Mouse (Mus musculus): ENCODE data around the gene Poldip2. TPM values are rescaled to one million over a fixed set of nuclear protein-coding genes. Genes with fewer than 3 reads are reported as not detected.
"Not testable (repeated sequence)": the region's sequence is repeated elsewhere in the genome, so short reads cannot be mapped to it uniquely, and the experiment has no call there.

Gene Poldip2
- polyA plus RNA-seq, 1 experiment: 1.2 TPM

DNA sequence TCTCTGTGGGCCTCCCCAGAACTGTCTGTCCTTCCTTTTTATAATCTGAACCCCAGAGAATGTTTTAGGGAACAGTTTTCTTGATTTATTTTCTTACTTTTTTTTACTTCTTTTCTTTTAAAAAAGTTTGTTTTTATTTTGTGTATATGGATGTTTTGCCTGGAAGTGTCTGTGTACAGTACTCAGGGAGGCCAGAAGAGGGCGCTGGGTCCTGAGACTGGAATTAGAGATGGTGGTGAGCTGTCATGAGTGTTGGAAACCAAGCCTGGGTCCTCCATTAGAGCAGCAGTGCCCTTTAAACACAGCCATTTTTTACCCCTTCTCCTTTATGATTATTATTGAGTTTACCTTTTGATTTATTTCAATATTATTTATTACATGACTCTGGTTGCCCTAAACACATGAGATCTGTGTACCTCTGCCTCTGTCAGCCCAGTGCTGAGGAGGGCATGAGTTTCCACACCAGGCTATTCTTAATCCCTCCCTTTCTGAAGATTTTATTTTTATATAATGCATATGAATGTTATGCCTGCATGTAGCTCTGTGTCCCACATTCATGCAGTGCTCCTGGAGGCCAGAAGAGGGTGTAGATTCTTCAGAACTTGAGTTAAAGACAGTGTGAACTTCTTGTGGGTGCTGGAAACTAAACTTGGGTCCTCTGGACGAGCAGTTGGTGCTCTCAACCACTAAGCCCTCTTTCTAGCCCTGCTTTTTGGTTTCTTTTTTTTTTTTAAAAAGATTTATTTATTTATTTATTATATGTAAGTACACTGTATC lies 3.7 kb downstream of the Poldip2 start:
- Histone ChIP-seq H3K4me3 (replicated peaks) (no peak overlapping the region), H3K27me3 (ENCODE audit: control insufficient read depth) (no peaks in the 10 kb centered on the region), H3K4me1 (ENCODE audit: control insufficient read depth) (peaks cover 29% of the 10 kb centered on the region), H3K36me3 (ENCODE audit: control insufficient read depth) (peaks cover 55% of the 10 kb centered on the region), H3K9me3 (ENCODE audit: control insufficient read depth, low read length) (no peaks in the 10 kb centered on the region)
- no peak for TF ChIP-seq TAL1 (IDR thresholded peaks at IDR 0.05; ENCODE audit: low read length)
- TF ChIP-seq GATA1 (IDR thresholded peaks at IDR 0.05; ENCODE audit: low read length): no peak

DNA sequence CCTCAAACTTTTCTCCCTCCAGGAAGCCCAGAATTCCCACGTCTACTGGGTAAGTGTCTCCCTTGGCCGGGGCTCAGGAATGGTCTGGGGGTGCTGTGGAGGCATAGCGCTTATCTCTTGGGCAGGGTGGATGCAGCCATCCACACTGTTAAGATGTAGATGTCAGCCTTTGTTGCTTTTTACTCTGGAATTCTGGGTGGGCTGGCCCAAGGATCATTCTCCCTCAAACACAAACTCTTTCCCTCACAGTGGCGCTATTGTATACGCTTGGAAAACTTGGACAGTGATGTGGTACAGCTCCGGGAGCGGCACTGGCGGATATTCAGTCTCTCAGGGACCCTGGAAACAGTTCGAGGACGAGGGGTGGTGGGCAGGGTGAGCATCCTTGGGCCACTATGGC lies 6.9 kb downstream of the Poldip2 start:
- TF ChIP-seq GATA1 (IDR thresholded peaks at IDR 0.05; ENCODE audit: low read length): no peak
- TF ChIP-seq TAL1 (IDR thresholded peaks at IDR 0.05; ENCODE audit: low read length): no peak
- H3K9me3 ChIP-seq (ENCODE audit: control insufficient read depth, low read length): no peaks in the 10 kb centered on the region
- no peak overlapping the region for H3K4me3 ChIP-seq (replicated peaks)
- H3K36me3 ChIP-seq (ENCODE audit: control insufficient read depth): peaks cover 87% of the 10 kb centered on the region
- no peaks in the 10 kb centered on the region for H3K27me3 ChIP-seq (ENCODE audit: control insufficient read depth)
- H3K4me1 ChIP-seq (ENCODE audit: control insufficient read depth): peaks cover 6% of the 10 kb centered on the region

GRCm38 (mm10) chr11:78521880-78522279 lies 9.9 kb downstream of the Poldip2 start:
- TF ChIP-seq GATA1 (IDR thresholded peaks at IDR 0.05; ENCODE audit: low read length): no peak
- TF ChIP-seq TAL1 (IDR thresholded peaks at IDR 0.05; ENCODE audit: low read length): no peak
- Histone ChIP-seq H3K27me3 (ENCODE audit: control insufficient read depth) (no peaks in the 10 kb centered on the region), H3K9me3 (ENCODE audit: control insufficient read depth, low read length) (no peaks in the 10 kb centered on the region), H3K4me3 (replicated peaks) (no peak overlapping the region), H3K36me3 (ENCODE audit: control insufficient read depth) (peaks cover 85% of the 10 kb centered on the region), H3K4me1 (ENCODE audit: control insufficient read depth) (no peaks in the 10 kb centered on the region)

GRCm38 (mm10) chr11:78522481-78522997 lies 10.5 kb downstream of the Poldip2 start:
- H3K4me3 ChIP-seq (replicated peaks): no peak overlapping the region
- H3K9me3 ChIP-seq (ENCODE audit: control insufficient read depth, low read length): no peaks in the 10 kb centered on the region
- H3K4me1 ChIP-seq (ENCODE audit: control insufficient read depth): no peaks in the 10 kb centered on the region
- no peaks in the 10 kb centered on the region for H3K27me3 ChIP-seq (ENCODE audit: control insufficient read depth)
- peaks cover 90% of the 10 kb centered on the region for H3K36me3 ChIP-seq (ENCODE audit: control insufficient read depth)
- TF ChIP-seq GATA1 (IDR thresholded peaks at IDR 0.05; ENCODE audit: low read length): no peak
- TF ChIP-seq TAL1 (IDR thresholded peaks at IDR 0.05; ENCODE audit: low read length): no peak

- Histone ChIP-seq H3K27me3 (ENCODE audit: control insufficient read depth) (no peaks in the 10 kb centered on the region), H3K4me3 (replicated peaks) (no peak overlapping the region), H3K9me3 (ENCODE audit: control insufficient read depth, low read length) (no peaks in the 10 kb centered on the region), H3K36me3 (ENCODE audit: control insufficient read depth) (peaks cover 89% of the 10 kb centered on the region), H3K4me1 (ENCODE audit: control insufficient read depth) (no peaks in the 10 kb centered on the region)
- TF ChIP-seq GATA1 (IDR thresholded peaks at IDR 0.05; ENCODE audit: low read length) (no peak), TAL1 (IDR thresholded peaks at IDR 0.05; ENCODE audit: low read length) (no peak)
Observed at GRCm38 (mm10) chr11:78523241-78523955, 11.4 kb downstream of the Poldip2 start.

DNA sequence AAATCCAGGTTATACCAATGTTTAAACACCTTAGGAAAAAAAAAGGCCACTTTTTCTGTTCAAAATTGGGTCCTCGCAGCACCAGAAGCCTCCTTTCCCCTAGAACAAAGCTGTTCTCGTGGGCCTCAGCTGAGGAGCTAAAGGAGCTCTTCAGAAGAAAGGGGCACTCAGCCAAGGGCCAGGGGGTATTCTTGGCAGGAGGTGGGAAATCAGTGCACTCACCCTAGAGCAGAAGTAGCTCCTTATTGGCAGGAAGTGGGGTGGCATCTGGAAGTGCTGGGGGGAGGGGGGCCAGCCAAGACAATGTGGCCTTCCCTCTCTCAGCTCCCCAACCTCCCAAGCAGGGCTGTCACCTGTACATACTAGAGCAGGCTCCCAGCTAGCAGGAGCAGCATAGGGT lies 12.8 kb downstream of the Poldip2 start:
- Histone ChIP-seq H3K9me3 (ENCODE audit: control insufficient read depth, low read length) (no peaks in the 10 kb centered on the region), H3K36me3 (ENCODE audit: control insufficient read depth) (peaks cover 85% of the 10 kb centered on the region), H3K27me3 (ENCODE audit: control insufficient read depth) (no peaks in the 10 kb centered on the region), H3K4me3 (replicated peaks) (no peak overlapping the region), H3K4me1 (ENCODE audit: control insufficient read depth) (no peaks in the 10 kb centered on the region)
- TF ChIP-seq GATA1 (IDR thresholded peaks at IDR 0.05; ENCODE audit: low read length): no peak
- no peak for TF ChIP-seq TAL1 (IDR thresholded peaks at IDR 0.05; ENCODE audit: low read length)

DNA sequence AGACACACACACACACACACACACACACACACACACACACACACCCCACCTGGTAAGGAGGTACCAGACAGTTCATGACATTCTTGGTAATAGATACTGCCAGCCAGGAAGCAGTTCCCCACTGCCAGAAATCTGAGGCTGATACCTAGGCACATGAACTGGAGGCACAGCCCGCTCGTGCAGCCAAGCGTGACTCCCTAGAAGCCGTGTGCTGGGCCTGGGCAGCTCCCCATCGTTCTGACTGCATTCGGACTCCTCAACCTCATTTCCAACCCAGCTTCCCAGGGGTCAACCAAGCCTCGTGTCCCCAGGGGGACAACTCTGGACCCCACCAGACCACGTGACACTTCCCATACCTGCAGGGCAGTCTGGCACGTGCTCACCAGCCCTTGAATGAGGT lies 16.7 kb downstream of the Poldip2 start:
- H3K4me1 ChIP-seq (ENCODE audit: control insufficient read depth): no peaks in the 10 kb centered on the region
- no peak overlapping the region for H3K4me3 ChIP-seq (replicated peaks)
- H3K27me3 ChIP-seq (ENCODE audit: control insufficient read depth): no peaks in the 10 kb centered on the region
- peaks cover 50% of the 10 kb centered on the region for H3K36me3 ChIP-seq (ENCODE audit: control insufficient read depth)
- no peaks in the 10 kb centered on the region for H3K9me3 ChIP-seq (ENCODE audit: control insufficient read depth, low read length)
- TF ChIP-seq GATA1 (IDR thresholded peaks at IDR 0.05; ENCODE audit: low read length): no peak
- TF ChIP-seq TAL1 (IDR thresholded peaks at IDR 0.05; ENCODE audit: low read length): no peak

DNA sequence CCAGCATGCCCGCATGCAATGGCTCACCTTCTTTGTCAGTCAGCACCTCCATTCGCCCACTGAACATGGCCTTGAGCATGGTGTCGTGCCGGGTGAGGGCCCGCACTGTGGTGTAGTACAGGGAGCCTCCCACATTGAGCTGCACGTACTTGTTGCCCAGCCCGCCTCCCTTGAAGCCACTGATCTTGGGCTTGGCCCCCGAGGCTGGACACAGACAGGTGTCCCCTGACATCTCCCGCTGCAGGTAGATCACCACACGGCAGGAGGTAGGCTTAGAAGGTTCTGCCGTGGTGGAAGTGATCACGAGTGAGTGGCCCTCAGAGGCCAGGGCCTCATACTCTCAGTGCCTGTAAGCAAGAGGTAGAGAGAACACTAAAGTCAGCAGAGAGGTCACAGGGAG lies 18.0 kb downstream of the Poldip2 start:
- Histone ChIP-seq H3K4me1 (ENCODE audit: control insufficient read depth) (peaks cover 6% of the 10 kb centered on the region), H3K36me3 (ENCODE audit: control insufficient read depth) (peaks cover 41% of the 10 kb centered on the region)
- no peak for TF ChIP-seq GATA1 (IDR thresholded peaks at IDR 0.05; ENCODE audit: low read length)

GRCm38 (mm10) chr11:78531046-78531445 lies 19.1 kb downstream of the Poldip2 start:
- TF ChIP-seq TAL1 (IDR thresholded peaks at IDR 0.05; ENCODE audit: low read length): no peak
- TF ChIP-seq GATA1 (IDR thresholded peaks at IDR 0.05; ENCODE audit: low read length): no peak
- Histone ChIP-seq H3K4me3 (replicated peaks) (no peak overlapping the region), H3K9me3 (ENCODE audit: control insufficient read depth, low read length) (no peaks in the 10 kb centered on the region), H3K4me1 (ENCODE audit: control insufficient read depth) (peaks cover 16% of the 10 kb centered on the region), H3K36me3 (ENCODE audit: control insufficient read depth) (peaks cover 32% of the 10 kb centered on the region), H3K27me3 (ENCODE audit: control insufficient read depth) (no peaks in the 10 kb centered on the region)

More for the DNA sequence above, 18.0 kb downstream of the Poldip2 start:
- Histone ChIP-seq H3K9me3 (ENCODE audit: control insufficient read depth, low read length) (no peaks in the 10 kb centered on the region), H3K27me3 (ENCODE audit: control insufficient read depth) (no peaks in the 10 kb centered on the region), H3K4me3 (replicated peaks) (no peak overlapping the region)

DNA sequence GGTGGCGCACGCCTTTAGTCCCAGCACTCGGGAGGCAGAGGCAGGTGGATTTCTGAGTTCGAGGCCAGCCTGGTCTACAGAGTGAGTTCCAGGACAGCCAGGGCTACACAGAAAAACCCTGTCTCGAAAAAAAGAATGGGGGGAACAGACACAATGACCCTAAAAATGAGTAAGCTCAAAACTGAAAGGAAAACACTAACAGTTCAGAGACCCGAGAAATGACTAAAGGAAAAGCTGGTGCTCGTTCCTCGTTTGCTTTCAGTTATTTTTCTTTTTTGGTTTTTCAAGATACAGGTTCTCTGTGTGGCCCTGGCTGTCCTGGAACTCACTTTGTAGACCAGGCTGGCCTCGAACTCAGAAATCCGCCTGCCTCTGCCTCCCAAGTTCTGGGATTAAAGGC lies 19.5 kb downstream of the Poldip2 start:
- Histone ChIP-seq H3K4me1 (ENCODE audit: control insufficient read depth) (peaks cover 16% of the 10 kb centered on the region), H3K36me3 (ENCODE audit: control insufficient read depth) (peaks cover 28% of the 10 kb centered on the region)
- not testable (repeated sequence) for H3K4me3 ChIP-seq (replicated peaks); H3K9me3 ChIP-seq (ENCODE audit: control insufficient read depth, low read length); H3K27me3 ChIP-seq (ENCODE audit: control insufficient read depth)

Data from erythroblast, embryonic 14.5 days (primary cell).